Mouse (Mus musculus) adrenal gland, postnatal 10 days (tissue): Measurements from ENCODE around the gene Dnajc11. TPM values are rescaled to one million over a fixed set of nuclear protein-coding genes. Genes with fewer than 3 reads are reported as not detected.

Source experiments
- DNase-seq: peaks from one replicate; pipeline ENCODE4 v3.0.0; 2021; ENCODE audit warnings: mixed read lengths
- total RNA-seq, 2 experiments: library from RNA; stranded (reverse); gene quantifications; 2 replicates each; pipeline ENCODE4 v1.2.3; 2021

Gene Dnajc11
- total RNA-seq, 2 experiments from 2014 or later, result 99.3 to 120 TPM

DNA sequence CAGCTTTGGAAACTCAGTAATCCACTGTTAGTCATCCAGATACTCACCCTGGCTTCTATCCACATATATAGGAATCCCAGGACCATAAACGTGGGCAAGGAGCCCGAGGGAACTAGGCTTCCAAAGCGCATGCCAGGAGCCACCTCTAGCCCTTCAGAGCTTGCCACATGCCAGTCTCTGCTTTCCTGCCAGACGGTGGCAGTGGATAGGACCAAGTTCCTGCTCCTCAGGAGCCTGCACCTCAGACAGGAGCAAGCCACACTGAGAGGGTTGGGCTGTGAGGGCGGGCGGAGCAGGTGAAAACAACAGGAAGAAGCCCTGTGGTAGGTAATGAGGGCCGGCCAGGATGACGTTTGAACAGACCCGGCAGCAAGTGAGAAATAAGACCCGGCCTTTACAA lies 52.4 kb downstream of the Dnajc11 start:
- no peak for DNase-seq

GRCm38 (mm10) chr4:151986650-151987049 lies 53.2 kb downstream of the Dnajc11 start:
- DNase-seq, result no peak

GRCm38 (mm10) chr4:151988014-151988341 lies 54.5 kb downstream of the Dnajc11 start:
- DNase-seq, result no peak

DNA sequence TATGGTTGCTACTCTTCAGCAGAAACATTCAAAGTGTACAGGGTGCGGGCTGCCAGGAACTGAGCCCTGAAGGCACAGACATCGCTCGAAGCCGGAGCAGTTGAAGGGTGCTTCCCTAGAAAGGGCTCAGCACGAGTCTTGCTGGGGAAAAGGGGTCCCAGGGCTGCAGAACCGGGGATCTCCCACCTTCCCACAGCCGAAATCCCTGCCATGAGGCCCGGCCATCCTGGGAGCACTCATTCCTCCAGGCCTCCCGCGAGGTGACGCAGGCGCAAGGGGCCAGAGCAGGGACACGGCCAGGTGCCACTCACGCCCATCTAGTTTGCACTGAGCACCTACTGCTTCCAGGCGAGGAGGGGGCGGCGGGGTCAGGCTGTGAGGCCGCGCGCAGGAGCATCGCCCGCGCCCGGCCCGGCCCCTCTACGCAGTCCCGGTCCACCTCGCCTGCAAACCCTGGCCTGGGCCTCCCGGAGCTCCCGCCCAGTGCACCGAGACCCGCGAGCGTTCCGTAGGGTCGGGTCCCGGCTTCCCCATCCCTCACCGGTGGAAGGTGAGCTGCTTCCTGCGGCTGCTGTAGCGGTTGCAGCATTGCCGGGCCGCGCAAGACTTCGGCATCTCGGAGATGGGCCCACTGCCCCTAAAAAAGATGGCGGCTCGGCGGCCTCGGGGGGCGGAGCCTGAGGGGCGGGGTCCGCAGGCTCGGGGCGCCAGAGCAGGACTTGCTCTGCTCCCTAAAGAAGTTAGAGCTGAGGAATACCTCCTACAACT lies 55.0 kb downstream of the Dnajc11 start, which contains the start of gene Thap3:
Gene Thap3, minus strand, starts transcription at position 656 of the 768 bp plus-strand sequence.
- DNase-seq, result peak; percentile 91

DNA sequence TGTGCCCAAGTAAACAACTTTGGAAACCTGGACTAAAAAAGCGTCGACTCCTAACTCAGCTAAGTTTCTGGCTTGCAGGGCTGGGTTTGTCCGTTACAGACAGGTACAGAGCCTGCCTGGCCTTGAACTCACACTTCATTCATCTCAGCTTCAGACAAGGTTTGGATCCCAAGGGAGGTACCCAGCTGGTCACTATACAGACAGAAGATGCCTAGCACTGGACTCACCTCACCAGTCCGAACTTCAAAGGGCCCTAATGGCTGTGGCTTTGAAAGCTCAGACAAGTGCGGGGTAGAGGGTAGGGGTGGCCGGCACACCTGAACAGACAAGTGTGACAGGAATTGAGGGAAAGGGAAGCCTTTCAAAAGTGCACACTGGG lies 55.6 kb downstream of the Dnajc11 start:
- DNase-seq, result no peak

DNA sequence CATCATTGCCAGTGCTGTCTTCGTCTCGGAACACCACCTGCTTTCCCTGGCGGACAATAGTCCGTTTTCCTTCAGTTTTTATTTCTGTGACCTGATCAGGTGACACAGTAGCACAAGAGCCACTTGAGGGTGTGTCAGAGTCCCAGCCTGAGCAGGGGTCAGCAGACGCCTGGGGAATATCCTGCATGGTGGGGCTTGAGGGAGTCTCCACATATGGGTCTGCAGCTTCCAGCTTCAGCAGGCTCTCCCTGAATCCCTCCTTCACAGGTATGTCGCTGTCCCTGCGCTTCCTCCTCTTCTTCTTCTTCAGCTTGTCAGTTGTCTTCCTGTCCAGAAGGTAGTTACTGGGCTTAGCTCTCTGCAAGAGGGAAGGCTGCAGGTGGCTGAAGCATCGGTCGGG lies 58.6 kb downstream of the Dnajc11 start:
- no peak for DNase-seq

DNA sequence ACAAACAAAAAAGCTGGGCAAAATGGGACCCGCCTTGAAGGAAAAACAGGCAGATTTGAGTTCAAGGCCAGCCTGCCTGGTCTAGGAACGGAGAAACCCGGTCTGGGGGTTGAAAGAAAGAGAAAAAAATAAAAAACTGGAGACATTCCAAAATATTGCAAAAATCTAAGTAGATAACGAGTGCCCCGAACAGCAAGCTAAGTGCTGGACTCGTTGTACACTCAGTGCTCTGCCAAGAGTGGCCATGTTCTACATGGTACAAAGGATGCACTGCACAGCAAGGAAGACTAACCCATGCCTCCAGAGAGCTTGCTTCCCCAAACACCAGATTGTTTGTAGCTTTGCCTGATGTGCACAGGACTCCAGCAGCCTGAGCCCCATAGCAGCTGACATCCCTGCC lies 59.5 kb downstream of the Dnajc11 start:
- DNase-seq, result no peak

- DNase-seq, result peak; percentile 61
These were observed 61.0 kb downstream of the Dnajc11 start for GRCm38 (mm10) chr4:151994228-151995171.

- no peak for DNase-seq
These were observed 62.1 kb downstream of the Dnajc11 start for GRCm38 (mm10) chr4:151995371-151996172.

DNA sequence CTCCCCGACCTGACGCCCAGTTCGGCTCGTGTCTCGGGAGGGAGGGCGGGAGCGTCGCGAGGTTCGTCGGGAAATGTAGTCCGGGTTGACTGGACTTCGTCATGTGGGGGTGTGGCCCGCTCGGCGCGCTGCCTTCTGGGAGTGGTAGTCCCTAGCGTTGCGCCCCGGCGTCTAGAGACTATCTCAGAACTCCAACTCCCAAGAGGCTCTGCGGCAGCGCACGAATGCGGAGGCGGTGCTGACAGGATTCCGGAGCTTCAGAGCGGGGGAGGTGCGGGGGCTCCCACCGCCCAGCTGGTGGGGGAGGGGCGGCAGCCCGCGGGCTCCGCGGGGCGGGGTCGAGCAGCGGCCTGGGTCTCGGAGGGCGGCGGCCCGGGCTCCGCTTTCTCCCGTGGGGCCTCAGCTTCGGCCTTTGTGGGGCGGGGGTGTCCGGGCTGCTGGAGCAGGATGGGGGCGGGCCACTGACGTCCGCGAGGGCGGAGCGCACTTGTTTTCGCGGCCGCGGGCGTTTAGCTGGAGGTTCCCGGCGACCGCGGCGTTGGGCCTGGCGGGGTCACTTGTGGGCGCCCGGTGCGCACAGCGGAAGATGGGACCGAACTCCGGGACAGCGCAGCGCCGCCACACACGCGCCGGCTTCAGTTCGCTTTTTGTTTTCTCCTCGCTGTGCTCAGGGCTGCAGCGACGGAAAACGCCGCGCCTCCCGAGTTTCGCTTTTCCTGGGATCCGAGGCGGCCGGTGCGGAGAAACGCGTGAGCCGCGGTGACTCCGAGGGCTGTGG lies 62.9 kb downstream of the Dnajc11 start, which contains the start of gene Phf13:
Gene Phf13, minus strand, starts transcription at position 86 of the 778 bp plus-strand sequence.
- DNase-seq, result peak; percentile 98

DNA sequence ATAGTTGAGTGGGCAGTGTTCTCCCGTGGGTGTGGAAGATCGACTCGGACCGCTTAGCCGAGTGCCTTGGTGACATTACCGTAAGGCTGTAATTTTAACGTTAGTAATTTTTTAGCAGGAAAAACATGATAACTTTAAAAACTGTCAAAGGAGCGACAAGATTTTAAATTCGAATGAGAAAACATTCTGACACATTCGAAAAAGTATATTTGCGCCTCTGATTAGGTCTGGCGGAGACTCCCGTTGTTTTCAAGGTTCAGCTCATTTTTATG lies 63.4 kb downstream of the Dnajc11 start:
- no peak for DNase-seq

GRCm38 (mm10) chr4:151997701-151998100 lies 64.2 kb downstream of the Dnajc11 start:
- DNase-seq, result no peak

- no peak for DNase-seq
These were observed 66.0 kb downstream of the Dnajc11 start for GRCm38 (mm10) chr4:151999481-151999880.

GRCm38 (mm10) chr4:152000906-152001305 lies 67.4 kb downstream of the Dnajc11 start:
- DNase-seq, result peak; percentile 32

DNA sequence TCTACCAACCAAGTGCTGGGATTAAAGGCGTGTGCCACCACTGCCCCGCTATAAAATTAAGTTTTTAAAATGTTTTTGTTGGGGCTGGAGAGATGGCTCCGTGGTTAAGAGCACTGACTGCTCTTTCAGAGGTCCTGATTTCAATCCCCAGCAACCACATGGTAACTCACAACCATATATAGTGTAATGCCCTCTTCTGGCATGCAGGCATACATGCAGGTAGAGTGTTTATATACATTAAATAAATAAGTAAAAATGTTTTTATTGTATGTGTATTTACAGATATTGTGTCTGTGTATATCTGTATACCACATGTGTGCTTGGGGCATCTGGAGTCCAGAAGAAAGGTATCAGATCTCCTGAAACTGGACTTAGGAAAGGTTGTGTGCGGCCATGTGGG lies 67.8 kb downstream of the Dnajc11 start:
- DNase-seq, result no peak

GRCm38 (mm10) chr4:152002063-152002462 lies 68.6 kb downstream of the Dnajc11 start:
- DNase-seq, result no peak

- no peak for DNase-seq
These were observed 72.6 kb downstream of the Dnajc11 start for GRCm38 (mm10) chr4:152006137-152006536.

DNA sequence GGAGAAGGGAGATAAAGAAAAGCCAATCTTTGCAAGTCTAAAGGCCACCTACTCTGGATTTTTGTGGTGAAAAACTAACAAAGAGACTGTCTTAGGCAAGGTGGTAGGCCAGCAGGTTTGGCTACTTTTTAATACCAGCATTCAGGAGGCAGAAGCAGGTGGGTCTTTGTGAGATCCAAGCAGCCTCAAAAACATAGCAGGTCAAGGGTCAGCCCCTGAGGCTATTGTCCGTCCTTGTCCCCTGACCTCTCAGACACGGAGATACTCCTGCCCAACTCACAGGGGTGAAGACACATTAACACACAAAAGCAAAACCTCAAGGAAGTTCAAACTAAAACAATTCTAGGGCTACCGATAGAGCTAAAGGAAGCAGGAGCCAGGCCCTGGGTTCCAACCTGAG lies 73.3 kb downstream of the Dnajc11 start:
- no peak for DNase-seq

GRCm38 (mm10) chr4:152007481-152008147 lies 74.1 kb downstream of the Dnajc11 start:
- no peak for DNase-seq

DNA sequence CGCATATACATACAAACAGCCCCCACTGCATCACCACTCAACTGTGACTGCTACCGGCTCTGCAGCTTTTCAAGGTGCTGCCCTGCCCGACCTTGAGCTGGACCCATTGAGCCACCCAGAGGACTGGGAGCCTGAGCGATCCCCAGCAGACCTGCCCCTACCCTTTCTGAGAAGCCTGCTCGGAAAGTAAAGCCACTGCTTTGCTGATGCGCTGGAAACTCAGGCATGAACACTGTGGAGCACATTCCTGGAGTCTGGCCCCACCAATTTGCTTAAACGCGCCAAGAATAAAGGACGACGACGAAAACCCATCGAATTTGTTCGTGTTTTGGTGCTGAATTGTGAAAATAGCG lies 74.6 kb downstream of the Dnajc11 start:
- DNase-seq, result peak; percentile 27

- DNase-seq, result peak; percentile 97
These were observed 75.2 kb downstream of the Dnajc11 start, which contains the start of gene Klhl21 for GRCm38 (mm10) chr4:152008622-152009075. Gene Klhl21 (plus strand): TSS chr4:152008803.
